Mouse (Mus musculus): ENCODE measurements around the gene Ptprk. TPM values are rescaled to one million over a fixed set of nuclear protein-coding genes. Genes with fewer than 3 reads are reported as not detected.

Gene Ptprk
- total and polyA plus RNA-seq, 2 experiments from 2014 or later: 25.4 to 43.4 TPM

DNA sequence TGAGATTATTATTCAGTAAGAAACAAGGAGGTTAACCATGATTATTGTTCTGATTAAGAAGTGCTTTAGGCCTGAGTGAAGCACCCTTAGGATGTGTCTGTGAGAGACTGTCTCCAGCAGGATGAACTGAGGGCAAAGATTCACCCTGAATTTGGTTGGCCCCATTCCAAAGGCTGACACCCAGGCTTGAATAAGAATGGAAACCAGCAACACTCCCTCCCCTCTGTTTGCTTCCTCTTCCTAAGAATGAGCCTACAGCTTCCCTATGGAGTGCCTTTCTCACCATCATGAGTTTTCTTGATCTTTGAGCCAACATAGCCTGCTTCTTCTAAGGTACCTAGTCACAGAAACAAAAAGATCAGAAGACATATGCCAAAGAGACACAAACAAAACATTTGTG, 350.8 kb downstream of the Ptprk start:
- H3K9me3 ChIP-seq (ENCODE audit: low read length): no peaks in the 10 kb centered on the region
- no peaks in the 10 kb centered on the region for H3K4me1 ChIP-seq (ENCODE audit: insufficient read depth, low read length)
- H3K27ac ChIP-seq (ENCODE audit: low read depth, low read length): no peak overlapping the region
- DNase-seq (ENCODE audit: low spot score) (no peak), ATAC-seq (ENCODE audit: low FRiP score) (no peak)
- H3K4me2 ChIP-seq (ENCODE audit: low read depth, low read length, poor library complexity, severe bottlenecking): no peak overlapping the region
- no peaks in the 10 kb centered on the region for H3K27me3 ChIP-seq (ENCODE audit: insufficient read depth, low read length)
- no peak overlapping the region for H3K9ac ChIP-seq (replicated peaks; ENCODE audit: low read length, poor library complexity, severe bottlenecking)
- no peak for TF ChIP-seq CTCF (IDR thresholded peaks at IDR 0.05)
- H3K36me3 ChIP-seq (ENCODE audit: insufficient read depth, low read length): no peaks in the 10 kb centered on the region
- H3K4me3 ChIP-seq (ENCODE audit: low read depth, low read length): no peak overlapping the region

- no peak overlapping the region for H3K4me2 ChIP-seq (ENCODE audit: low read depth, low read length, poor library complexity, severe bottlenecking)
- H3K36me3 ChIP-seq (ENCODE audit: insufficient read depth, low read length): no peaks in the 10 kb centered on the region
- H3K27me3 ChIP-seq (ENCODE audit: insufficient read depth, low read length): no peaks in the 10 kb centered on the region
- H3K4me3 ChIP-seq (ENCODE audit: low read depth, low read length): no peak overlapping the region
- H3K27ac ChIP-seq (ENCODE audit: low read depth, low read length): no peak overlapping the region
- TF ChIP-seq CTCF (IDR thresholded peaks at IDR 0.05): no peak
- H3K9ac ChIP-seq (replicated peaks; ENCODE audit: low read length, poor library complexity, severe bottlenecking): no peak overlapping the region
- DNase-seq (ENCODE audit: low spot score): peak; percentile 23
- H3K4me1 ChIP-seq (ENCODE audit: insufficient read depth, low read length): no peaks in the 10 kb centered on the region
- 88% methylated on average over 1 of the region's 1 CpGs for WGBS
- ATAC-seq (ENCODE audit: low FRiP score): no peak
- no peaks in the 10 kb centered on the region for H3K9me3 ChIP-seq (ENCODE audit: low read length)
These were observed 361.5 kb downstream of the Ptprk start for GRCm38 (mm10) chr10:28436084-28436483.

- H3K27ac ChIP-seq (ENCODE audit: low read depth, low read length): no peak overlapping the region
- H3K27me3 ChIP-seq (ENCODE audit: insufficient read depth, low read length): no peaks in the 10 kb centered on the region
- H3K4me1 ChIP-seq (ENCODE audit: insufficient read depth, low read length): no peaks in the 10 kb centered on the region
- no peak for TF ChIP-seq CTCF (IDR thresholded peaks at IDR 0.05)
- no peaks in the 10 kb centered on the region for H3K36me3 ChIP-seq (ENCODE audit: insufficient read depth, low read length)
- no peaks in the 10 kb centered on the region for H3K9me3 ChIP-seq (ENCODE audit: low read length)
- WGBS: 78% methylated on average over 4 of the region's 4 CpGs
- no peak overlapping the region for H3K4me2 ChIP-seq (ENCODE audit: low read depth, low read length, poor library complexity, severe bottlenecking)
- DNase-seq (ENCODE audit: low spot score) (no peak), ATAC-seq (ENCODE audit: low FRiP score) (no peak)
- H3K9ac ChIP-seq (replicated peaks; ENCODE audit: low read length, poor library complexity, severe bottlenecking): no peak overlapping the region
- H3K4me3 ChIP-seq (ENCODE audit: low read depth, low read length): no peak overlapping the region
These were observed 375.2 kb downstream of the Ptprk start for GRCm38 (mm10) chr10:28449853-28450252.

DNA sequence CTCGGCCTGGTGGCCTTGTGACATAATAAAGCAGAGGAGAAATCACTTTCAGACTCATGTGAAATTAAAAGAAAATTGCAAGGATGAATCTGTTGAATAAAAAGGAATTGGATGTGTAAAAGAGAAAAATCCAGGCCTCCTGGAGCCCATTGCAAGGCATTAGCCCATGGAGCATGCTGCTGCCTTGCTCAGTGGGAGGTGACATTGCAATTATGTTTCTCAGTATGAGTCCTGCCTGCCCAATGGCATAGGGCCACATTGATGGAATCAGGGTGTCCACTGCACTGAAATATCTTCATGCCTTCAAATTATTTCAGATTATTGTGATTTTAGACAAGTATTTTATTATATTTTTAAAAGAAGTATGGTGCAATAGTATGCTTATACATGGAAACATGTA, 376.0 kb downstream of the Ptprk start:
- Histone ChIP-seq H3K4me3 (ENCODE audit: low read depth, low read length) (no peak overlapping the region), H3K9ac (replicated peaks; ENCODE audit: low read length, poor library complexity, severe bottlenecking) (no peak overlapping the region), H3K36me3 (ENCODE audit: insufficient read depth, low read length) (no peaks in the 10 kb centered on the region), H3K9me3 (ENCODE audit: low read length) (no peaks in the 10 kb centered on the region), H3K4me2 (ENCODE audit: low read depth, low read length, poor library complexity, severe bottlenecking) (no peak overlapping the region), H3K27ac (ENCODE audit: low read depth, low read length) (no peak overlapping the region), H3K4me1 (ENCODE audit: insufficient read depth, low read length) (no peaks in the 10 kb centered on the region), H3K27me3 (ENCODE audit: insufficient read depth, low read length) (no peaks in the 10 kb centered on the region)
- DNase-seq (ENCODE audit: low spot score) (peak; percentile 50), ATAC-seq (ENCODE audit: low FRiP score) (no peak)
- TF ChIP-seq CTCF (IDR thresholded peaks at IDR 0.05): no peak
- 52% methylated on average over 1 of the region's 1 CpGs for WGBS

GRCm38 (mm10) chr10:28458027-28458426, 383.4 kb downstream of the Ptprk start:
- peak; percentile 70 for ATAC-seq (ENCODE audit: low FRiP score)

GRCm38 (mm10) chr10:28459963-28460362, 385.3 kb downstream of the Ptprk start:
- no peaks in the 10 kb centered on the region for H3K9me3 ChIP-seq (ENCODE audit: low read length)
- no peaks in the 10 kb centered on the region for H3K4me1 ChIP-seq (ENCODE audit: insufficient read depth, low read length)
- no peak overlapping the region for H3K27ac ChIP-seq (ENCODE audit: low read depth, low read length)
- H3K27me3 ChIP-seq (ENCODE audit: insufficient read depth, low read length): no peaks in the 10 kb centered on the region
- no peaks in the 10 kb centered on the region for H3K36me3 ChIP-seq (ENCODE audit: insufficient read depth, low read length)
- no peak for ATAC-seq (ENCODE audit: low FRiP score)
- H3K4me3 ChIP-seq (ENCODE audit: low read depth, low read length): no peak overlapping the region
- no peak overlapping the region for H3K4me2 ChIP-seq (ENCODE audit: low read depth, low read length, poor library complexity, severe bottlenecking)
- DNase-seq (ENCODE audit: low spot score): no peak
- no peak overlapping the region for H3K9ac ChIP-seq (replicated peaks; ENCODE audit: low read length, poor library complexity, severe bottlenecking)
- TF ChIP-seq CTCF (IDR thresholded peaks at IDR 0.05): no peak
- 66% methylated on average over 1 of the region's 1 CpGs for WGBS

More at GRCm38 (mm10) chr10:28458027-28458426, 383.4 kb downstream of the Ptprk start:
- Histone ChIP-seq H3K4me2 (ENCODE audit: low read depth, low read length, poor library complexity, severe bottlenecking) (no peak overlapping the region), H3K27me3 (ENCODE audit: insufficient read depth, low read length) (no peaks in the 10 kb centered on the region), H3K4me3 (ENCODE audit: low read depth, low read length) (no peak overlapping the region), H3K9me3 (ENCODE audit: low read length) (no peaks in the 10 kb centered on the region), H3K9ac (replicated peaks; ENCODE audit: low read length, poor library complexity, severe bottlenecking) (no peak overlapping the region), H3K36me3 (ENCODE audit: insufficient read depth, low read length) (no peaks in the 10 kb centered on the region), H3K27ac (ENCODE audit: low read depth, low read length) (no peak overlapping the region), H3K4me1 (ENCODE audit: insufficient read depth, low read length) (no peaks in the 10 kb centered on the region)
- WGBS: 34% methylated on average over 1 of the region's 1 CpGs
- DNase-seq (ENCODE audit: low spot score): peak; percentile 45
- no peak for TF ChIP-seq CTCF (IDR thresholded peaks at IDR 0.05)
